Mouse (Mus musculus): ENCODE measurements at regions not wholly inside any gene's neighbourhood (a gene's known extent, or its start where the extent isn't known, plus 50 kb on each side); places are given as distances from the start of the nearest gene placed in this dataset.
A peak's percentile ranks its signal among the peaks of the same experiment; 100 is the strongest.

- Histone ChIP-seq H3K9me3 (no peaks in the 10 kb centered on the region), H3K36me3 (replicated peaks) (no peaks in the 10 kb centered on the region), H3K4me1 (no peaks in the 10 kb centered on the region), H3K4me2 (no peak overlapping the region), H3K27me3 (replicated peaks) (no peaks in the 10 kb centered on the region), H3K4me3 (no peak overlapping the region), H3K9ac (no peak overlapping the region), H3K27ac (no peak overlapping the region)
- no peak for ATAC-seq (replicated peaks)
- WGBS, result 87% methylated on average over 9 of the region's 9 CpGs
Measured at GRCm38 (mm10) chr10:18907276-18907960, 62.6 kb downstream of the Perp start.

GRCm38 (mm10) chr10:18909307-18909706 lies 64.5 kb downstream of the Perp start:
- 80% methylated on average over 3 of the region's 3 CpGs for WGBS
- no peaks in the 10 kb centered on the region for H3K9me3 ChIP-seq
- no peaks in the 10 kb centered on the region for H3K27me3 ChIP-seq (replicated peaks)
- H3K27ac ChIP-seq, result no peak overlapping the region
- no peak overlapping the region for H3K9ac ChIP-seq
- no peak overlapping the region for H3K4me2 ChIP-seq
- no peak for ATAC-seq (replicated peaks)
- H3K4me3 ChIP-seq, result no peak overlapping the region
- H3K36me3 ChIP-seq (replicated peaks), result no peaks in the 10 kb centered on the region
- H3K4me1 ChIP-seq, result no peaks in the 10 kb centered on the region

- H3K9me3 ChIP-seq, result no peaks in the 10 kb centered on the region
- H3K9ac ChIP-seq, result no peak overlapping the region
- no peaks in the 10 kb centered on the region for H3K36me3 ChIP-seq (replicated peaks)
- WGBS, result 5% methylated on average over 2 of the region's 2 CpGs
- no peaks in the 10 kb centered on the region for H3K4me1 ChIP-seq
- no peak for ATAC-seq (replicated peaks)
- no peak overlapping the region for H3K4me3 ChIP-seq
- H3K27ac ChIP-seq, result no peak overlapping the region
- H3K27me3 ChIP-seq (replicated peaks), result no peaks in the 10 kb centered on the region
- no peak overlapping the region for H3K4me2 ChIP-seq
Measured at GRCm38 (mm10) chr10:18910898-18911297, 66.1 kb downstream of the Perp start.

- no peak overlapping the region for H3K4me3 ChIP-seq
- H3K4me2 ChIP-seq, result no peak overlapping the region
- no peaks in the 10 kb centered on the region for H3K36me3 ChIP-seq (replicated peaks)
- 78% methylated on average over 6 of the region's 6 CpGs for WGBS
- H3K9ac ChIP-seq, result no peak overlapping the region
- no peak overlapping the region for H3K27ac ChIP-seq
- H3K9me3 ChIP-seq, result no peaks in the 10 kb centered on the region
- H3K27me3 ChIP-seq (replicated peaks), result no peaks in the 10 kb centered on the region
- peak; percentile 67 for ATAC-seq (replicated peaks)
- no peaks in the 10 kb centered on the region for H3K4me1 ChIP-seq
Measured at GRCm38 (mm10) chr10:18917120-18917616, 72.3 kb downstream of the Perp start.

GRCm38 (mm10) chr10:18923088-18923821 lies 78.4 kb downstream of the Perp start:
- Histone ChIP-seq H3K27ac (no peak overlapping the region), H3K9me3 (no peaks in the 10 kb centered on the region), H3K4me3 (no peak overlapping the region), H3K36me3 (replicated peaks) (no peaks in the 10 kb centered on the region), H3K27me3 (replicated peaks) (no peaks in the 10 kb centered on the region), H3K9ac (no peak overlapping the region), H3K4me1 (no peaks in the 10 kb centered on the region), H3K4me2 (no peak overlapping the region)
- ATAC-seq (replicated peaks), result no peak
- 74% methylated on average over 3 of the region's 3 CpGs for WGBS

DNA sequence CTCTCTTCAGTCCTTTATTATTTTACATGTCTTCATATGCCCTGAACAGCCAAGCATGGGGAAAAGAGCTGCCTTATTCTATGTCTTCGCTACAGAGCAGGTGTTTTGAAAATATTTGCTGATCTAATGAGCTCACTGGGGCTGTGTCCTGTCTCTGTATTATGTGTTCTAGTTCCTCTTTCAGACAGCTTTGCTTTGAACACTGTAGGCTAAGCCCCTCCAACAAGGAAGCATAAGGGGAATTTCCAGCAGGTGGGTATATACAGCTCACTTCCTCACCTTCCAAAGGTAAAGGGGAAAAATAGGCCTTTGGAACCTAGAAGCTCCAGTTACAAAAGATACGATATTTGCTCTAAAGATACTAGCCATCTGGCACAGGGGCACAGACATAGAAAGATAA lies 83.0 kb downstream of the Perp start:
- no peak overlapping the region for H3K27ac ChIP-seq
- no peak for ATAC-seq (replicated peaks)
- H3K9me3 ChIP-seq, result no peaks in the 10 kb centered on the region
- H3K4me3 ChIP-seq, result no peak overlapping the region
- no peaks in the 10 kb centered on the region for H3K27me3 ChIP-seq (replicated peaks)
- no peaks in the 10 kb centered on the region for H3K4me1 ChIP-seq
- WGBS, result 87% methylated on average over 2 of the region's 2 CpGs
- H3K4me2 ChIP-seq, result no peak overlapping the region
- H3K9ac ChIP-seq, result no peak overlapping the region
- H3K36me3 ChIP-seq (replicated peaks), result no peaks in the 10 kb centered on the region

DNA sequence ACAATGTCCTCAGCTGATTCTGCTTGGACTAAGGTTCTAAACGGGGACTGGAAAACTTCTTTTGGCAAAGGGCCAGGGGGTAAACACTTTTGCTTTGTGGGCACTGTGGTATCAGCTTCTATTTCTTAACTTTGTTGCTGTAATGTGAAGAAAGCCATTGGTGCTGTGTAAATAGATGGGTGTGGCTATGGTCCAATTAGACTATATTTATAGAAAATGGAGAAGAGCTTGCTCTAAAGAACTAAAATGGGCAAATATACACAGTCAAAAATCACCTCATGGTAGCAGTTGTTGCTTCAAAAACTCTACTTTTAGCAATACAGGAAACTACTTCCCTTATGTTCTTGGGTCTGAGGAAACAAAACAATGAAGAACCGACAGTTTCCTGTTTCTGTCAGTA lies 84.1 kb downstream of the Tnfaip3 start:
- ATAC-seq (replicated peaks), result no peak
- no peak overlapping the region for H3K27ac ChIP-seq
- H3K4me1 ChIP-seq, result no peaks in the 10 kb centered on the region
- H3K36me3 ChIP-seq (replicated peaks), result no peaks in the 10 kb centered on the region
- 54% methylated on average over 2 of the region's 2 CpGs for WGBS
- H3K9me3 ChIP-seq, result no peaks in the 10 kb centered on the region
- no peaks in the 10 kb centered on the region for H3K27me3 ChIP-seq (replicated peaks)
- no peak overlapping the region for H3K9ac ChIP-seq
- no peak overlapping the region for H3K4me3 ChIP-seq
- H3K4me2 ChIP-seq, result no peak overlapping the region

- WGBS, result 76% methylated on average over 4 of the region's 4 CpGs
- H3K4me3 ChIP-seq, result no peak overlapping the region
Measured at GRCm38 (mm10) chr10:18941447-18941846, 74.0 kb downstream of the Tnfaip3 start.

GRCm38 (mm10) chr10:18941908-18942307 lies 73.5 kb downstream of the Tnfaip3 start:
- H3K27me3 ChIP-seq (replicated peaks), result no peaks in the 10 kb centered on the region
- H3K4me3 ChIP-seq, result no peak overlapping the region
- H3K27ac ChIP-seq, result no peak overlapping the region
- H3K4me2 ChIP-seq, result no peak overlapping the region
- no peaks in the 10 kb centered on the region for H3K9me3 ChIP-seq
- no peak overlapping the region for H3K9ac ChIP-seq
- 87% methylated on average over 7 of the region's 7 CpGs for WGBS
- no peak for ATAC-seq (replicated peaks)
- H3K4me1 ChIP-seq, result no peaks in the 10 kb centered on the region
- H3K36me3 ChIP-seq (replicated peaks), result no peaks in the 10 kb centered on the region

More at GRCm38 (mm10) chr10:18941447-18941846, 74.0 kb downstream of the Tnfaip3 start:
- Histone ChIP-seq H3K9me3 (no peaks in the 10 kb centered on the region), H3K4me2 (no peak overlapping the region), H3K27me3 (replicated peaks) (no peaks in the 10 kb centered on the region), H3K4me1 (no peaks in the 10 kb centered on the region), H3K27ac (no peak overlapping the region), H3K9ac (no peak overlapping the region), H3K36me3 (replicated peaks) (no peaks in the 10 kb centered on the region)
- no peak for ATAC-seq (replicated peaks)

DNA sequence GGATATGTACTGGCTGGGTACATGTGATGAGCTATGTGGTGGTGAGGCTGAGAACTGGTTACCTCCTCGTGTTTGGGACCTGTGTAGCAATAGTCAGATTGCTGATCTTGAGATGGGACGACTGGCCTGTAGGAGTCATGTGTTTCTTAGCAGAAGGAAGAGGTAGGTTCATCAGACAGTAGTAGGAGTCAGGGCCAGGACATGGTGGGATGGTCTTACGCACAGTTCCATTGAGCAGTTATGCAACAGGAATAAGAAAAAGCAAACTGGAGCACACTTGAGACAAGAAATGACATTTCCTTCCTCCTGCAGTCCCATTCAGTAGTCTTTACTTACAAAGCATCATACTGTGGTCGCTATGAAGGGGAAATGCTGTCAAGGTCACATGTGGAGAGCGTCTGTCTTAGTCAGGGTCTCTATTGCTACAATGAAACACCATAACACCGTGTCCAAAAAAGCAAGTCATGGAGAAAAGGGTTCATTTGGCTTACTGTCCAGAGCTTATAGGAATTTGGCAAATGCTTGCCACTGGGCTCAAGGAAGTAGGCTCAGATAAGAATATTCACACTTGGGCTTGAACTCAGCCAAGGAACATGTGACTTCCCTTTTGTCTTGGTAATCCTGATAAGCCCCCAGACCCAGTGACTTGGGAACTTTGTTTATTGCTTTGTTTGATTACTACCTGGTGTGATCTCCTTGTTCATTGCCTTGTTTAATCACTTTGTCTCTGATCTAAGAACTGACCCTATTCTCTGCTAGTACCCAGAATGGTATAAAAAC lies 72.0 kb downstream of the Tnfaip3 start:
- WGBS, result 84% methylated on average over 6 of the region's 6 CpGs
- Histone ChIP-seq H3K4me2 (no peak overlapping the region), H3K27ac (no peak overlapping the region), H3K4me1 (no peaks in the 10 kb centered on the region), H3K36me3 (replicated peaks) (no peaks in the 10 kb centered on the region), H3K27me3 (replicated peaks) (no peaks in the 10 kb centered on the region), H3K9ac (no peak overlapping the region), H3K4me3 (no peak overlapping the region), H3K9me3 (no peaks in the 10 kb centered on the region)
- no peak for ATAC-seq (replicated peaks)

DNA sequence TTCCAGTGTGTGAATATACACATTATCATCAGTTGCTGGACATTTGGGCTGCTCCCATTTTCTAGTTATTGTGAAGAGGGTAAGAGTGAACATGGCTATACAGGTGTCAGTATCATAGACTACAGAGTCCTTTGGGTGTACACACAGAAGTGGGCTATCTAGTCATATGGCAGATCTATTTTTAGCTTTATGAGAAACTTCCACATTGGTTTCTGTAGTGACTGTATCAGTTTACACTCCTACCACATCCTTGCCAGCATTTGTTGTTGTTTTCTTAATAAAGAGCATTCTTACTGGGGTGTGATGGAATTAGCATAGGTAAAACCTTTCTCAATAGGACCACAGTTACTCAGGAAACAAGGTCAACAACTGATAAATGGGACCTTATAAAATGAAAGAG lies 68.7 kb downstream of the Tnfaip3 start:
- H3K4me2 ChIP-seq, result no peak overlapping the region

More for the DNA sequence above, 68.7 kb downstream of the Tnfaip3 start:
- Histone ChIP-seq H3K4me1 (no peaks in the 10 kb centered on the region), H3K27me3 (replicated peaks) (no peaks in the 10 kb centered on the region), H3K36me3 (replicated peaks) (no peaks in the 10 kb centered on the region), H3K4me3 (no peak overlapping the region), H3K9ac (no peak overlapping the region), H3K27ac (no peak overlapping the region), H3K9me3 (no peaks in the 10 kb centered on the region)
- ATAC-seq (replicated peaks), result no peak

Data from midbrain, embryonic 15.5 days (tissue).